Mouse (Mus musculus) urinary bladder, postnatal 14 days (tissue): Measurements from ENCODE around the gene Cish.
A peak's percentile ranks its signal among the peaks of the same experiment; 100 is the strongest.
"Not testable (repeated sequence)": the region's sequence is repeated elsewhere in the genome, so short reads cannot be mapped to it uniquely, and the experiment has no call there.

Experiments
- DNase-seq: peaks from one replicate; pipeline ENCODE4 v3.0.0; 2021; ENCODE audit warnings: low spot score

Gene Cish

DNA sequence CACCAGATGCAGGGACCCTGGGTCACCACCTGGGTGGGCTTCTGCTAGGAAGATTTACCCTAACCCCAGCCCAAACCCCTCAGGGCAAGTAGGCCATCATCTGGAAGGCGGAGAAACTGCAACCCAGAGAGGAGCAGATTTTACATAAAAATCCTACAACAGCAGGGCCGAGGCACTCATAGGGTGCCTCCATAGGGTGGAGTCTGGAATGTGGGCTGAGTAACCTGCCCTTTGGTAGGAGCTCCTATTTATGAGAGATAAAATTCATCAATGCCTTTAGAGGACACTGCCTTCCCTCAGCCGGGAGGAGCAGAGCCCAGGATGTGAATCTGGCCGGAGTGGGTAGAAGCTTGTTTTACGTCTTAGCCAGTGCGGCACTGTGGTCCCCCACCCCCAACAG is 3.0 kb downstream of the Cish start:
- DNase-seq = no peak

DNA sequence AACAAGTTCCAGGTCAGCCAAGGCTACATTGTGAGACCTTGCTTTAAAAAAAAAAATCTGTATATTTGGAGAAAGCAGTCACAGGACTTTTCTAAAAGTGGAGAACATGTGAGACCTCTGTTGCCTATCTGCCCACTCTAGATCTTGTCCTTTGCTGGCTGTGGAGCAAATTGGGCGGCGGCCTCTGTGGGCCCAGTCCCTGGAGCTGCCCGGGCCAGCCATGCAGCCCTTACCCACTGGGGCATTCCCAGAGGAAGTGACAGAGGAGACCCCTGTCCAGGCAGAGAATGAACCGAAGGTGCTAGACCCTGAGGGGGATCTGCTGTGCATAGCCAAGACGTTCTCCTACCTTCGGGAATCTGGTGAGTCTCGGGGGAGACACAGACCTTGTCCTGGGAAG is 4.0 kb downstream of the Cish start:
- no peak for DNase-seq

DNA sequence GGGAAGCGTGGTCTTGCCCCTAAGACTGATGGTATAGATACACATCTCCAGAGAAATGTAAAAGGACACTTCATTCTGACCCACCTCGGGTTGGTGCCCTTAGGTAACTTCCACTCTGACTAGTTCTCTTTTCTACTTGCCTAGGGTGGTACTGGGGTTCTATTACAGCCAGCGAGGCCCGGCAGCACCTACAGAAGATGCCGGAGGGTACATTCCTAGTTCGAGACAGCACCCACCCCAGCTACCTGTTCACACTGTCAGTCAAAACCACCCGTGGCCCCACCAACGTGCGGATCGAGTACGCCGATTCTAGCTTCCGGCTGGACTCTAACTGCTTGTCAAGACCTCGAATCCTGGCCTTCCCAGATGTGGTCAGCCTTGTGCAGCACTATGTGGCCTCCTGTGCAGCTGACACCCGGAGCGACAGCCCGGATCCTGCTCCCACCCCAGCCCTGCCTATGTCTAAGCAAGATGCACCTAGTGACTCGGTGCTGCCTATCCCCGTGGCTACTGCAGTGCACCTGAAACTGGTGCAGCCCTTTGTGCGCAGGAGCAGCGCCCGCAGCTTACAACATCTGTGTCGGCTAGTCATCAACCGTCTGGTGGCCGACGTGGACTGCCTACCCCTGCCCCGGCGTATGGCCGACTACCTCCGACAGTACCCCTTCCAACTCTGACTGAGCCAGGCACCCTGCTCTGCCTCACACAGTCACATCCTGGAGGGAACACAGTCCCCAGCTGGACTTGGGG is 4.6 kb downstream of the Cish start:
- no peak for DNase-seq

DNA sequence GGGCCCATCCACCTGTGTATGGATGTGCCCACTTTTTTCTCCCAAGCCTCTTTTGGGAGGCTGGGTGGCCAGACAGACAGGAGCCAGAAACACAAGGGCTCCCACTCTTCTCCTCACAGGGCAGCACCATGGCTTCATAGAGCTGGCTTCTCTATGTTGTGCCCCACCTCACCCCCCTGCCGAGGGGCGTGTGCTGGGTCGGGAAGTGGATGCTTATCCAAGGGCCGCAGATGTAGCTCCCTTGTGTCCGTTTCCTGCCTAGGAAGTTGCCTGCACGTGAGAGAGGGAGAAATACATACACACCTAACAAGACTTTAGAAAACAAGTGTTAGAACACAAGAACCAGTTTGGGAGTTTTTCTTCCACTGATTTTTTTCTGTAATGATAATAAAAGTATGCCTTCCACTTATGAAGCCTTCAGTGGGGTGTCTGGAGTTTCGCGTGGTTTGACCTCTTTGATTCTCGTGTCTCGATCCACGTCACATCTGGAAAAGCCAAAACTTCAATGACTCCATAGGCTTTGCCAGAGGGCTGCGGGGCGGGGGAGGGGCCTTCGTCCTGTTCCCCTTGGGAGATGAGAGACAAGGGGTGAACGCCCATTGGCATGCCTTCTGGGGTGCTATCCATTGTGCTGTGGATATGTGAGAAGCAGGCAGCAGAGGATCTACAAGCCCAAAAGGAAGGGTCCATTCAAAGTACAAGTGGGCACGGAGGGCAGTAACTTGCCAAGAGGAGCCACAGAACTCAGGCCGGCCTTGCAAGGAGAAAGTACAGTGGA is 5.9 kb downstream of the Cish start:
- DNase-seq = no peak

DNA sequence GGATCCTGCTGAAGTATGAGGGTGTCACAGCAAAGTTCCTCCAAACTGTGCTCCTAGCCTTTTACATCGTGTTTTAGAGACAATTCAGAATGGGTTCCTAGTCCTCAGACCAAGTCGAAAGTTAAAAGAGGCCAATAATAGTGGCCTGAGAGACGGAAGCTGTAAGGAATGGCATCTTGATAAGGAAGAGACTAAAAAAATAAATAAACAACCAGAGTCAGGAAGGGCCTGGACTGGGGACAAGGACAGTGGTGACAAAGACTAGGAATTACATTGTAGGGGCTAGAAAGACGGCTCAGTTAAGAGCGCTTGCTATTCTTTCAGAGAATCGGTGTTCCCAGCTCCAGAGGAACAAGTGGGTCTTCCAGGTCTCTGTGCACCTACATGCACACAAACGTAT is 6.8 kb downstream of the Cish start:
- DNase-seq = no peak

DNA sequence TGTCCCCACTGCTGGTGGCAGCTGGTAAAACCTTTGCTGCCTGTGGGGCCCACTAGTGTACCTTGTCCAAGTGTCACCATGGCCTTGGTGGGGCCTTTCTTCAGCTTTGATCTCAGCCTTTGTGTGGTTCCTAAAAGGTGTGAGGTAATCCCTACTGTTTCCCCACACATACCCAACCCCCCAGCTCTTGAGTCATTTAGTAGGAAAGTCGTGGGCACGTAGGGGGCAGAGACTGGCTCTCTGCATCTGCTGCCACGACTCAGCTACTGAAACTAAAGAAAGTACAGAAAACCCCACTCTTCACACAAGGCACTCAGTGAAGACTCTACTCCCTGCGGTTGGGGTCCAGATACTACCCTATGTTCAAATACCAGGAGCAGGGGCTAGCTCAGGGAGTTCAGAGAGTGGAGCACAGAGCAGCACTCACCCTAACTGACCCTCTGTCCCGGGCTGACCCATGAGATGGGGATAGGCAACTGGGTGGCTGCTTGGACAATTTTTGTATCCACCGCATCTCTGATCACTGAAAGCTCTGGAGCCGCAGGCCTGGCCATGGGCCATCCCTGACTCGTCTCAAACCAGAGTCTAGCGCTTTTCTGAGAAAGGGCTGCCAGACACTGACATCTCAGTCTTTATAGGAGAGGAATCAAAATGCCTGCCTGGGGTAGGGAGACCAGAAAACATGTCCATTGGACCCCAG is 7.4 kb downstream of the Cish start:
- no peak for DNase-seq

DNA sequence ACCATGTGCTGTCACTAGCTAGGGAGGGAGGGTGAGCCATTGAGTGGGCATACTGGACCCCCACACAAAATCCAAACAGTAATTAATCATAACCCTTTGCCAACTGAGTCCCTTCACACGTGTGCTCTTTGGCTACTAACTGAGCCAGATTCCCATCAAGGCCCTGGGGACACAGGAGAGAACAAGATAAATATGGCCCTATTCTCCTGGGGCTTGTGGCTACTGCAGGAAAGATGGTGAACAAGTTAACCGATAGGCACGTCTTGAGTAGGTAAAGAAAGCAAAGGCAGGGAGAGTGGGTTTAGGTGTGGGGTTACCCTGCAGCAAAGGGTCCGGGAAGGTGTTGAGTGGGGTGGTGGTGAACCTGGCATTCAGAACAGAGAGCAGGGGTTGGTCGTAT is 8.1 kb downstream of the Cish start:
- no peak for DNase-seq

DNA sequence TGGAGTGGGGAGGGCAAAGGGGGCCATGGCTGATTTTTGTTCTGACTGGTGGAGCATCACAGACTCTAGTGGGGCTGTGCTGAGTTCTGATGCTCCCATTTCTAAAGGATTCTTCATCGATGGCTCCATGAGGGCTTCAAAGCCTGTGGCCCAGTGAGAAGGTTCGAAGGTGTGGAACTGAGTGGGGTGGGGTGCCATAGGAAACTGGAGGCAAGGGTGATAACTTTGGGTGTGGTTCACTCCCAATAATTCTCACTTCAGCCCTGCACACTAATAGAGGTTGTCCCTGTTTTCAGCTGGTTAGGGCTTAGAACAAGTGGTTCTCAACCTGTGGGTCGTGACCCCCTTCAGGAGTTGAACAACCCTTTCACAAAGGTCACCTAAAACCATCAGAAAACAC is 8.6 kb downstream of the Cish start:
- no peak for DNase-seq

DNA sequence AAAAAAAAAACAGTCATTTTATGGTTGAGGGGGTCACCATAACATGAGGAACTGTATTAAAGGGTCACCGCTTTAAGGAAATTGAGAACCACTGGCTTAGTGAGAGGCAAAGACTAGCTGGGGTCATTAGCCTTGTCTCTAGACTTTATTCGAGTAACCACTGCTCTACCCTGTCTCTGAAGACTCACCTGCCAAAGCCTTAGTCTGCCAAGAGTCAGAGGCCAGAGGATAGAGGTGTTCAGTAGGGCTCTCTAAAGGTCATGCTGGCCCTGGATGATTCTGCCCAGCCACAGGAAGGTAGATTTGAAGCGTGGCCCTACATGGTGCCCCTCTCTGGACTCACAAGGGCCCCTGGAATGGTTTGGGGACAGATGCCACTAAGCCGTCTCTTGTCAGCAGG is 9.2 kb downstream of the Cish start:
- no peak for DNase-seq

DNA sequence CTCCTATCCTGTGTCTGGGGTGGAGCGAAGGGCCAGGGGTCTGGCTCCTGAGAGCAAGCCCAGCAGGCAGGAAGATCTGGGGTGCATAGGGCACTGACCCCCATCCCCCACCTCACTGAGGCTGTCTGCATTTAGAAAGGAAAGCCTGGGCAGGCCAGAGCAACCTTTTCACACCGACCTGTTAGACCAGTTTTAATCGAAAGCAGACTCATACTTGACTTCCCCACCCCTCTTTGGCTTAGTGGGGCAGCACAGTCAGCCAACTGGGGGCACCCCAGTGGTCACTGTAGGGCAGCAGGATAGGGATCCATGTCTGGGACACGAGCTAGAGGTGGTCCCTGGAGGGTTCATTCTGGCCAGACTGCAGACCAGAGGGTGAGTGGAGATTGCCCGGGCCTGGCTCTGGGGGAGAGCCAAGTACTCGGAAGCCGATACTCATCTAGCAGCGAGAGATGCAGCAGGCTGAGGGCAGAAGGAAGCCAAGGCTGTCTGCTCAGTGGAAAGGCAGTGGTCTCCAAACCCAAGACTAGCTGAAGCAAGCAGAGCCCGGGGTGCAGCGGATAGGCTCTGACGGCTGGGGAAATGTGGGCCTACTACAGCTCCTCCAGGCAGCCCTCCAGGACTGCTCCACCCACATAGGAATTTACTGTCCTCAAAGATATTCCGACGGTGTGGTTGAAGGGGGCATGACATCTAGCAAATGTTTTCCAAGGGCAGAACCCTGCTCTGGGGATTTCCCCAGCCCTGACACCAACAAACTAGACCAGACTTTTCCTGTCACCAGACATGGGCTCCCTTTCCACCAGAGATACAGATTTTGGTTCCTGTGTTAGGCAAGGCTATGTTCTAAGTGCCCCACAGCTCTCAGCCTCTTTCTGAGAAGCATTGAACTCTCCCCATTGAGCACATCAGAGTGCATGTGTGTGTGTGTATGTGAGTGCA is 10.0 kb downstream of the Cish start:
- peak; percentile 69 for DNase-seq

DNA sequence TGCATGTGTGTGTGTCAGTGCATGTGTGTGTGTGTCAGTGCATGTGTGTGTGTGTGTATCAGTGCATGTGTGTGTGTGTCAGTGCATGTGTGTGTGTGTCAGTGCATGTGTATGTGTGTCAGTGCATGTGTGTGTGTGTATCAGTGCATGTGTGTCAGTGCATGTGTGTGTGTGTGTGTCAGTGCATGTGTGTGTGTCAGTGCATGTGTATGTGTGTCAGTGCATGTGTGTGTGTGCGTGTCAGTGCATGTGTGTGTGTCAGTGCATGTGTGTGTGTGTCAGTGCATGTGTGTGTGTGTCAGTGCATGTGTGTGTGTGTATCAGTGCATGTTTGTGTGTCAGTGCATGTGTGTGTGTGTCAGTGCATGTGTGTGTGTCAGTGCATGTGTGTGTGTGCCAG is 10.8 kb downstream of the Cish start:
- DNase-seq = not testable (repeated sequence)

DNA sequence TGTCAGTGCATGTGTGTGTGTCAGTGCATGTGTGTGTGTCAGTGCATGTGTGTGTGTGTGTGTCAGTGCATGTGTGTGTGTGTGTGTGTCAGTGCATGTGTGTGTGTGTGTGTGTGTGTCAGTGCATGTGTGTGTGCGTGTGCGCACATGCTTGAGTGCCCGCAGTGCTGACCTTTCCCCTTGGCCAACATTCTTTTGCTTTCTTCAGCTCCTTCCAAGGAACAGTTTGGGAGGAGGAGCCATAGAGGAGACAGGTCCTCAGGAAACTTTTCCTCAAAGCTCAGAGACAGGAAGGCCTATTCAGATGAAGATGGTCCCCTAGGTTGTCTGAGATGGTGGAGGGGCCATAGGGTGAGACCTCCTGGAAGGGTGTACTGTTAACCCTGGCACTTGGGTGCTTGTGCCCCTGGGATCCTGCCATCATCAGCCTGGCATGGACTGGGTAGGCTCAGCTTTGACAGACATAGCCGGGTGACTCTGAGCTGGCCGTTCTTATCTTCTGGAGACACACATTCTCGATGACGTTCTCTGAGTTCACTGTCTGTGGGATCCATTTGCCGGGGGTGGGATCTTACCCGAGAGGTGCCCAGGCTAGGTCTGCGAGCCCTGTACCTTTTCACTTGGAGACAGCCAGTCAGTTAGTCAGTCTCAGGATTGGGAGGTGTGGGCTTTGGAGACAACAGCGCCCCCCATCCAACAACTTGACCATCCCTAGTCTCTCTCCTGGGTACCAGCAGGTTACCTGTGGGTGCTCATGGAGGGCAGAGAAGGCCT is 11.5 kb downstream of the Cish start:
- DNase-seq = no peak

DNA sequence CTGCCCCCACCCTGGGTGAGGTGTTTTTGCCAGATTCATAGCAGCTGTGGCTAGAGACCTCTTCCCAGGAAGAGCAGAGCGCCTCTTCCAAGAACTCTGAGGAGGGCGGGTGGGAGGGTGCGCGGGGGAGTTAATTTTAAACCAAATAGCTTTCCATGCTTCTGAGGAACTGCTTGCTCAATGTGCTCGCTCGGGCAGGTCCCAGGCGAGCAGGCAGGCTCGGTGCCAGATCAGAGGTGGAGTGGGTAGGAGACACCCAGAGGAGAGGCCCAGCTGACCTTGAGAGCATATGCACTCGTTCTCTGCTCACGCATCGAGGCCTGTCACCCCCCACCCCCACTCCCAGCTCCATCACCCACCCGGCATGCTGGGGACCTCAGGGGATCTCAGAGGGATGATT is 12.1 kb downstream of the Cish start:
- peak; percentile 92 for DNase-seq

DNA sequence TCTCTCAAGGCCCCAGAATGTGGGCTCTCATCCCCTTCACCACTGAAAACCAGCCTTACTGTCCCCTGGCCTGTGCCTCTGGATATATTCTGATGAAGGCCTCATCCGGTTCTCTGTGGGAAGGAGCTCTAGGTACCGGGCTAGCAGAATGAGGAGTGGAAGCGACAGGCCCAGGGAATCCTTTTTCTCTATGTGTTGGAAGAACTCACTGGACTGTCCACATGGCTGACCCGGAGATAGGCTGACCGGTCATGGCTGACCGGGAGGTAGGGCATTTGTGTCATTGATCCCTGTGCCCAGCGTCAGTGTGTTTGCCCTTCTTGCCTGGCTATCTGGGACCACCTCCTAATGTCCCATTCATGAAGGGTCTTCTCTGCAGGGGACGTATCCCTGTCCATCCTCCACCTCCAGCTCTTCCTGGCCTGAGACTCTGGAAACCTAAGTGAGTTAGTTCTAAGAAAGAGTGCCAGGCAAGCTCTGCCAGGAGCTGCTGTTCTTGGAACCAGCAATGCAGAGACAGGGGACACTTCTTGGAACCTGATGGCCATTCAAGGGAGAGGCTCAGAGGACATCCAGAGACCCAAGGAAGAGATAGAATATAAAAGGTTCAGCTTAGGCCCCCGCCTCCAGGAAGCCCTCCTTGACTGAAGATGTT is 12.6 kb downstream of the Cish start:
- no peak for DNase-seq

DNA sequence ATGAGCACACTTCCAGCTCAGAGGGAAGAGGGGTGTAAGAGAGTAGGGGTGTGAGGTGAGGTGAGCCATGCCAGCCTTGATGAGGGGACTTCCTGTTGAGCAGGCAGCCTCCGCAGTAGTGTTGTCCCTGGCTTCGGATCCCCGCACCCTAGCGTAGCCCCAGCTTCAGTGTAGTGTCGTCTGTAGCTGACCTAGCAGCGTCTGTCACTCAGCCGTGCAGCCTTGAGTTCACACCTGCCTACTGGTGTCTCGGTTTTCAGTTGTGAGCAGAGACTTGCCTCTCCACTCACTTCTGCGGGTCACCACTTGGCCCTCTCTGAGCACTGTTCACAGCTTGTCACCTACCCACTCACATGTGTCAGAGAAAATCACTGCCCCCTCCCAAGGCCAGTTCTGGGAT is 13.3 kb downstream of the Cish start:
- no peak for DNase-seq

DNA sequence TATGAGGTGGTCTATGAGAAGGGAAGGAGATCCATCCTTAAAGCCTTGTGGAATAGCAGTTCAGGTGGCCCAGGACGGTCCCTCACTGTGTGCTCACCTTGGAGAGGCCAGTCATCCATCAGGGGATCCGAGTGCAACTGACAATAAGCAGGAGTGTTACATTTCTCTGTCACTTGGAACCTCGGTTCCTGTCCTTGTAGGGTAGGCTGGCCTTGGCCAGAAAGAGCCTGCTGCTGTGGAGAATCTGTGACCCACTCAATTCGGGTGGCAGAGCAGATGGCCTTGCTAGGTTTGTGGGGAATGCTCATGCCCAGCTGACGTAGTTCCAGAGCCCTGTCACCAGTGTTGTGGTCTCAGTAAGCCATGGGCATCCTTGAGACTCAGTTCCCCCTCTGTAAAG is 13.8 kb downstream of the Cish start:
- DNase-seq = no peak

DNA sequence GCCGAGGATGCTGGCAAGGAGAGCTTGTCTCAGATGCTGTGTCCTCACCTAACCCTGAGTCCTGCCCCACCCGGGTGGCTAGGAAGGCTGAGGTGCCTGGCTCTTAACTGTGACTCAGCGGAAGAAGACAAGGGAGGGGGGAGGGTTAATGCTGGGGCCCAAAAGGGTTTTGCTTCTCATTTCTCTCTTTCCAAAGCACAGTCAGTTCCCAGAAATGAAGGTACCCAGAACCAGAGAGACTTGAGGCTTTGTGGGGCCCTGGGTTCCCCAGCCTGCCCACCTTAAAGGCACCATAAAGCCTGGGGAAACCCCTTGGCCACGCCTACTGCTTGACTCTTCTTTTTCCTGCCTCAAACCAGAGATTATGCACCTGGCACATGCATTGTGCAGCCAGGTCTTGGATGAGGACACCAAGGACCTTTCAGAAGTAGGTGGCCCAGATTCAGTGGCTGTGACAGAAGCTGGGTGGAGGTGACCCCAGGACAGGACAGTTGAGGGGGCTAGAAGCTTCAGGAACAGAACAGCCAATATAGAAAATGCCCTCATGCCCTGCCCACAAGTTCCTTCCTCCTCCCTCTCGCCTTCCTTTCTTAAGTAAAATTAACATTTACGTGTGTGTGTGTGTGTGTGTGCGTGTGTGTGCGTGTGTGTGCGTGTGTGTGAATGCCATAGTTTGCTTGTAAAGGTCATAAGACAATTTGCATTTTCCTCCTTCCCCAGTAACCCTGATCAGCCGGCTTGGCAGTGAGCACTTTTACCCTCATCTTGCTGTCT is 17.2 kb downstream of the Cish start:
- peak; percentile 54 for DNase-seq

DNA sequence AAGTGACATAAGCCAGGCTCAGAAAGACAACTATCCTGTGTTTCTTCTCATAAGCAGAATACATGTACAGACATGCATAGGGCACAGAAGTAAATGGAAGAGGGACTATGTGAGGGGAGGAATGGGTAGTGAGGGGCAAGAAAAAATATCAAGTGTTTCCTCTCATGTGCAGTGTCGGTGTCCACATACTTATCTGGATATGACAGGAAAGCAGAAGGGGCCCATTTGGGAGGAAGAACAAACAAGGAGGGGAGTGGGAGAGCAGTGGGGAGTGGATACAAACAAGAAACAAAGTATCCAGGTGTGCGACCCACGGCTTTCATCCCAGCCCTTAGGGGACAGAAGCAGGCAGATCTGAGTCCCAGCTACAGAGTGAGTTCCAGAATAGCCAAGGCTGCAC is 18.1 kb downstream of the Cish start:
- no peak for DNase-seq

DNA sequence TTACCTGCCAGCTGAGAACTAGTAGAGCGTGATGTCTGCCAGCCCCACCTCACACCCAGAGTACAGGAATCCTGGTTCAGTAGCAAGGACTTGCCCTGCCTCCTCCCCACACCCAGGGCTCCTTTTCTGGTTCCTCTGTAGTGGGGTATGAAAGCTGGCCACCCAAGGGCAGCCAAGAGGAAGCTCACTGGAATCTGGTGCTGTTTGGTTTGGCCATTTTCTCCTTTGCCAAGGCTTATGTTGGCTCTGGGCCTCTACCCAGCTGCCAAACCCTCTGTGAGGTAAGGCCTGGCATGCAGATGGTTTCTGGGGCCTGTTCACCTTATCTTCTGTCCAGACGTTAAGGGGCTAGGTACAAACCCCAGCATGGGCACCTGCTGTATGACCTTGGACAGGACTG is 20.0 kb downstream of the Cish start:
- DNase-seq = no peak

DNA sequence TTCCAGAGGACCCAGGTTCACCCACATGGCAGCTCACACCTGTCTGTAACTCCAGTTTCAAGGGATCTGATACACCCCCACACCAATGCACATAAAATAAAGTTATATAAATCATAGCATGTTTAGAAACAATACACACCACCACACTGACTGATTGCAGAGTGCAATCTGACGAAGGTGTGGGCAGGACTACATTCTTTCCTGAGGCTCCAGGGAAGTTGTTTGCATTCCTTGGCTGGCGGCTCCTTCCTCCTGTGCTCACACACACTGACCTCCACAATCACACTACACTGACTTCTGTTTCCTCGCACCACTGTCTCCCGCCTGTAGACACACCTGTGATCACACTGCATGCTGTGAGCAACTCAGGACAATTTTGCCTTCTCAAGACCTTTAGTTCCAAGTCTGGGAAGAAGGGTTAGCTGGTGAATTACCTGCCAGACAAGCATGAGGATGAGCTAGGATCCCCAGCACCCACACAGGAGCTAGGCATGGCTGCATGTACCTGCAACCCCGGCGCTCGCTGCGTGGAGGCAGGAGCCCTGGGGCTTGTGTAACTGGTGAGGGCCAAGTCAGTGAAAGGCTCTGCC is 26.7 kb downstream of the Cish start:
- DNase-seq = no peak
